Mouse (Mus musculus) erythroblast, embryonic 14.5 days (primary cell): ENCODE data around the gene Fgfr2. TPM values are rescaled to one million over a fixed set of nuclear protein-coding genes. Genes with fewer than 3 reads are reported as not detected.

Experiments used
- H3K27me3 ChIP-seq: 2 replicates; pipeline ENCODE4 v1.6.1; 2012; ENCODE audit warnings: inconsistent platforms; ENCODE audit not compliant: control insufficient read depth
- H3K36me3 ChIP-seq: 2 replicates; pipeline ENCODE4 v1.6.1; 2012; ENCODE audit warnings: mild to moderate bottlenecking, inconsistent platforms; ENCODE audit not compliant: control insufficient read depth
- H3K4me1 ChIP-seq: 2 replicates; pipeline ENCODE4 v1.6.1; 2012; ENCODE audit warnings: inconsistent platforms; ENCODE audit not compliant: control insufficient read depth
- H3K4me3 ChIP-seq: replicated peaks from 2 replicates; pipeline ENCODE3; 2012; ENCODE audit warnings: moderate library complexity, mild to moderate bottlenecking, inconsistent platforms
- H3K9me3 ChIP-seq: 2 replicates; pipeline ENCODE4 v1.6.1; 2012; ENCODE audit warnings: low read length, inconsistent platforms, mixed read lengths; ENCODE audit not compliant: control insufficient read depth
- GATA1 ChIP-seq: IDR thresholded peaks from 2 replicates; pipeline ENCODE4 v1.6.1; 2012; ENCODE audit warnings: low read length, inconsistent platforms, mixed read lengths
- TAL1 ChIP-seq: IDR thresholded peaks from 3 replicates; pipeline ENCODE4 v1.6.1; 2012; ENCODE audit warnings: low read length, inconsistent platforms, mixed read lengths
- polyA plus RNA-seq: library from polyadenylated mRNA; stranded (reverse); fragments of >175 nt; gene quantifications from 2 replicates; pipeline ENCODE4 v1.2.3, GENCODE M21; 2012

The Fgfr2 gene
- polyA plus RNA-seq, 1 experiment = not detected

GRCm38 (mm10) chr7:132211920-132212701, 911.0 kb downstream of the Fgfr2 start:
- H3K4me1 ChIP-seq = no peaks in the 10 kb centered on the region
- no peaks in the 10 kb centered on the region for H3K27me3 ChIP-seq
- TF ChIP-seq GATA1 = no peak
- no peak for TF ChIP-seq TAL1
- no peaks in the 10 kb centered on the region for H3K9me3 ChIP-seq
- H3K4me3 ChIP-seq = no peak overlapping the region
- no peaks in the 10 kb centered on the region for H3K36me3 ChIP-seq

GRCm38 (mm10) chr7:132210616-132211015, 912.5 kb downstream of the Fgfr2 start:
- H3K9me3 ChIP-seq = no peaks in the 10 kb centered on the region
- TF ChIP-seq TAL1 (no peak), GATA1 (no peak)
- no peaks in the 10 kb centered on the region for H3K27me3 ChIP-seq

GRCm38 (mm10) chr7:132208946-132209651, 914.1 kb downstream of the Fgfr2 start:
- H3K4me3 ChIP-seq = no peak overlapping the region
- no peaks in the 10 kb centered on the region for H3K4me1 ChIP-seq
- no peak for TF ChIP-seq GATA1
- TF ChIP-seq TAL1 = no peak
- no peaks in the 10 kb centered on the region for H3K36me3 ChIP-seq
- H3K9me3 ChIP-seq = no peaks in the 10 kb centered on the region
- H3K27me3 ChIP-seq = no peaks in the 10 kb centered on the region

More at GRCm38 (mm10) chr7:132210616-132211015, 912.5 kb downstream of the Fgfr2 start:
- Histone ChIP-seq H3K4me1 (no peaks in the 10 kb centered on the region), H3K36me3 (no peaks in the 10 kb centered on the region), H3K4me3 (no peak overlapping the region)

DNA sequence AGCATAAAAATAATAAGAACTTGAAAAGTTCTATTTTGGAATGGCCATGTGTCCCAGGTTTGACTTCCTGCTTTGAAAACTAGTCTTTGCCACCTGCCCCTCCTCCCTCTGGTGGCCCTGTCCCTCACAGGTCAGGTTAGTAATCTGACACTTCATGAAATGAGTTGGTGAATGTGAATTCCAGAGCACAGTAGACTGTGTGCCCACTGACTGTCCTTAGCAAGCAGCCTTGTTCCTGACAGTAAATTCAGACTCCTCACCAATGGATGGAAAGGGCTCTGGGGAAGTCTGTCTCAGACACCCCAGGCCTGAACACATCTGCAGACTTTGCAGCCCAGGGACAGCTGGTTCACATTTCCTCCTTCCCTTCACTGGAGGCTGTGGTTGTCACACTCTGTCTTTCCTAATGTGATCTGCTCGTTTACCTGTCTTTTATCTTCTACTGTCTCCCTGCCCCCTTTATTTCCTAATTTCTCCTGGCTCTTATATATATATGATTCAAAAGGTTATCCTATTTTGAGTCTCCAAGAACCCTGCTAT, 919.0 kb downstream of the Fgfr2 start:
- Histone ChIP-seq H3K27me3 (no peaks in the 10 kb centered on the region), H3K9me3 (no peaks in the 10 kb centered on the region), H3K36me3 (no peaks in the 10 kb centered on the region), H3K4me1 (no peaks in the 10 kb centered on the region), H3K4me3 (no peak overlapping the region)
- TF ChIP-seq GATA1 = no peak
- TF ChIP-seq TAL1 = no peak

DNA sequence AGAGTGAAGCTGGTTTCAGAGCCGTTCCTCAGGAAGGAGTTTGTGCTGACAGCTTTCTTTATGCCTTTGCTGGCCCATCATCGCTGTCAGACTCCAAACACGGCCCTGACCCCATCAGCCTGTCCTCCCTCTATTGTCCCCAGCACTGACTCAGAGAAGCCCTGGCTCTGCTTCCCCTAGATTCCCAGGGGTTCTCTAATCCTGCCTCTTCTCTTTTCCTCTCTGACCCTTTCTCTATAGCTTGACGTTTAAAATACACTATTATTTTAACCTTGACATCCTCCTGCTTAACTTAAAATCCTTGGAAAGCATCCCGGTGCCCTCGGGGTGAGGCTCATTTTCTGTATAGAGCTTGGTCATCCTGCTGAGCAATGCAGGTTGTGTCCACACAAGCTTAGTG, 923.5 kb downstream of the Fgfr2 start:
- TF ChIP-seq TAL1 = no peak
- no peak for TF ChIP-seq GATA1
- no peak overlapping the region for H3K4me3 ChIP-seq
- no peaks in the 10 kb centered on the region for H3K4me1 ChIP-seq
- no peaks in the 10 kb centered on the region for H3K36me3 ChIP-seq
- H3K27me3 ChIP-seq = no peaks in the 10 kb centered on the region
- H3K9me3 ChIP-seq = no peaks in the 10 kb centered on the region

GRCm38 (mm10) chr7:132198806-132199205, 924.3 kb downstream of the Fgfr2 start:
- Histone ChIP-seq H3K4me1 (no peaks in the 10 kb centered on the region), H3K9me3 (no peaks in the 10 kb centered on the region), H3K27me3 (no peaks in the 10 kb centered on the region), H3K4me3 (no peak overlapping the region), H3K36me3 (no peaks in the 10 kb centered on the region)
- TF ChIP-seq GATA1 (no peak), TAL1 (no peak)

GRCm38 (mm10) chr7:132197817-132198475, 925.2 kb downstream of the Fgfr2 start:
- Histone ChIP-seq H3K9me3 (no peaks in the 10 kb centered on the region), H3K36me3 (no peaks in the 10 kb centered on the region), H3K4me1 (no peaks in the 10 kb centered on the region), H3K4me3 (no peak overlapping the region), H3K27me3 (no peaks in the 10 kb centered on the region)
- TF ChIP-seq GATA1 (no peak), TAL1 (no peak)

DNA sequence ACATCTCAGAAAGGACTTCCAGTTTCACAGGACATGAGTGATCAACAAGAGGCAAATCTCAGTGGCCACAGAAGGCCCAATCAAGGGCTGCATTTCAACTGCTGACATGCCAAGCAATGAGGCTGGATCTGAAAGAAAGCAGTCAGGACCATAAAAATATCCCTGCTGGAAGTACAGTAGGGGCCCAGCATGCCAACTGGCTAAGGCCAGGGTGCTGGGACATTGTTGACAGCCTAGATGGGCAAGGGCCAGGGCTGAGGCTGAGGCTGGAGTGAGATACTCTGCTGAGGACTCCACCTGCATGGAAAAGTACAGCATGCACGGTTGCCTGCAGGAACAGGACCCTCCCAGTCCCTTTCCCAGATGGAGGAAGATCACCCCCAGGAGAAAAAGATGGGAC, 926.6 kb downstream of the Fgfr2 start:
- H3K4me1 ChIP-seq = no peaks in the 10 kb centered on the region
- H3K36me3 ChIP-seq = no peaks in the 10 kb centered on the region
- no peak for TF ChIP-seq GATA1
- TF ChIP-seq TAL1 = no peak
- H3K27me3 ChIP-seq = no peaks in the 10 kb centered on the region
- H3K9me3 ChIP-seq = no peaks in the 10 kb centered on the region
- no peak overlapping the region for H3K4me3 ChIP-seq

GRCm38 (mm10) chr7:132193606-132194005, 929.5 kb downstream of the Fgfr2 start:
- TF ChIP-seq TAL1 (no peak), GATA1 (no peak)

More at GRCm38 (mm10) chr7:132193606-132194005, 929.5 kb downstream of the Fgfr2 start:
- Histone ChIP-seq H3K9me3 (no peaks in the 10 kb centered on the region), H3K4me3 (no peak overlapping the region), H3K4me1 (no peaks in the 10 kb centered on the region), H3K36me3 (no peaks in the 10 kb centered on the region), H3K27me3 (no peaks in the 10 kb centered on the region)
